Mouse (Mus musculus) G1E (cell line): ENCODE data around the gene Krt78.

Experiments used
- CTCF ChIP-seq: IDR thresholded peaks from 2 replicates; pipeline ENCODE4 v1.5.1; 2012; ENCODE audit warnings: low read depth, low read length, inconsistent platforms, mixed read lengths
- GATA1 ChIP-seq: IDR thresholded peaks from 2 replicates; pipeline ENCODE4 v1.6.1; 2012; ENCODE audit warnings: borderline replicate concordance, low read length, inconsistent platforms, mixed read lengths
- TAL1 ChIP-seq: conservative IDR thresholded peaks from 2 replicates; pipeline ENCODE4 v1.6.1; 2012; ENCODE audit warnings: low read depth, low read length, inconsistent platforms, mixed read lengths

DNA sequence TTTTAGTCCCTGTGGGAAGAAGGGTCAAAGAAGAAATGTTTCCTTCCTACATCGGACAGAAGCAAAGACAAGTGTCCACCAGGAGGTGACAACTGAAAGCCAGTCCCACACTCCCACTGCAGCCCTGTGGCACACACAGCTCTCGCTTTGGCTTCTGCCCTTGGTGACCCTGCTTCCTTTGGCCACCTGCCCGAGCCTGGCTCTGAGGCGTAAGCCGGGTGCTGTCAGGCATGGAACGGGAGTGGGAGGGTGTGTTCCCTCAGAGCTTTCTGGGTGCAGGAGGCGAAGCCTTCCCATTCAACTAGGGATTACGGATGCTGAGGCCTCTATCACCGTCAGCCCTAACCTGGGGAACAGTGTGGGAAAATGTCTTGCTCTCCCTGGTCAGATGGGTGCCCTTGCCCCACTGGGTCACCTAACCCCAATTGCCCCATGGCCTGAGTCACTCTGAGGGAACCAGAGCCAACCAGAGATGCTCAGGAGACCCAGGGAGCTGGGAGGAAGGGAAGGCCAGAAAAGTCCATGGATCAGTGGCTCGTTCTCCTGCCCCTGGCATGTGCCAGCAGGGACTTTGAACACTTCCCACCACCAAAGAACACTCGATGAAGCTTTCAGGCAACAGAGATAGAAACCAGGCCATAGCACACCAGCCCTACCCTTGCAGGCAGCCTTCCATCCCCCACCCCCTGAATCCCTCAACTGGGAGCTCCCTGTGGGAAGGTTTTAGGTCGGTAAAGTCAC, 26.6 kb downstream of the Krt78 start:
- no peak for TF ChIP-seq CTCF
- TF ChIP-seq TAL1 = no peak
- no peak for TF ChIP-seq GATA1
